In the genomic region with DNA sequence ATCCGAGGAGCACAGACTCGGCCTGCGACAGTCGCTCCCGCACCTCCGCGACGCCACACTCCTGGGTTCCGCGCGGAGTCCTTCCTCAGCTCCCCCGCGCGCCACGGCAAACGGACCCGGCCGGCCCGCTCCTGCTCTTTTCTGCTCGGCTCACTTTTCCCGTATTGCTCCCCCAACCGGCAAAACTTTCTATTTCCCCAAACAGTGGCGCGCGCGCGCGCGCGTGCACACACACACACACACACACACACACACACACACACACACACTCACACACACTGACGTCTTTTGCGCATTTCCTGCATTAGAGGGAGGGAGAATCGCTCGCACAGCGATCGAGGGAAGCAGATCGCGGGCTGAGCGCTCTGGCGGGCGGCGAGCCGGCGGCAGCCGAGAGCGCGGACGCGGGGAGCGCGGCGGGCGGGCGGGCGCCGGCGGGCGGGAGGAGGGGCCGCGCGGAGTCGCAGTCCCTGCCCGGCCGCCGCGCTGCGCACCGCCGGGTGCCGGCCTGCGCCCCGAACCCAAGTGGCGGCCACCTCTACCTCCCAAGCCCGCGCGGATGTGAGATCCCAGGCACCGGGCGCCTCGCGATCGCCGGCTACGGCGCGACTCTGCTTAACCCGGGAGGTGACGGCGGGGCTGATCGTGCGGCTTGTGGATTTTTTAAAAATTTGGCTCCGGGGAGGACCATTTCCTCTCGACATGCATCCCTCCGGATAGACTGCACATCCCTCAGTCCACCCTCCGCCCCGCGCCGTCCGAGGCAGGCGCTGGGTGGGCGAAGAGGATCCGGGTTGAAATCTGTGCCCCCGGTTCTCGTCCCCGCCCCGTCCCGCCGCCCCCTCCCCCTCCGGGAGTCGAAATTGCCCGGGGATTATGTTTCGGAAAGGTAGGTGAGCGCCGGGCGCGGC, we compare ENCODE assay signal across 8 mouse cellular contexts. TPM values are rescaled to one million over a fixed set of nuclear protein-coding genes. Genes with fewer than 3 reads are reported as not detected.
DNase-seq lines count a peak whose midpoint lies in the region; ATAC-seq lines count a peak whose summit lies in the region.

TSS of gene Prkce (plus strand) at position 466 of the 911 bp plus-strand sequence.

- peak; percentile 82 for DNase-seq in MN1 (ENCODE audit: low spot score)
- peak; percentile 76 for DNase-seq in cerebellum, adult 8-10 months
- peak; percentile 90 for DNase-seq in forelimb bud, embryonic 11.5 days (ENCODE audit: low read depth, low spot score)
- DNase-seq in layer of hippocampus, postnatal 14 days (ENCODE audit: low spot score in 2 of 2), result peak; percentile 80 to 86
- DNase-seq in lung, postnatal 14 days, result peak; percentile 88
- peak; percentile 85 for DNase-seq in ovary, postnatal 36 days (ENCODE audit: low spot score)
- DNase-seq in thymus, postnatal 14 days, result peak; percentile 88

- peak; percentile 54 to 63 for ATAC-seq in hematopoietic stem cell, adult 5-6 weeks (replicated peaks in 1 of 2; ENCODE audit: insufficient read depth in 1 of 2, low FRiP score in 2 of 2, low TSS enrichment in 1 of 2, low read depth in 1 of 2, poor library complexity in 2 of 2, severe bottlenecking in 2 of 2)

RNA-seq across cellular contexts. Expression of gene Prkce, which starts in this region (rescaled TPM):
- total RNA-seq in hematopoietic stem cell, adult 5-6 weeks (2017), result 15.4 and 19.9 TPM in 2 replicates
- total RNA-seq in layer of hippocampus, postnatal 14 days (2021), result 100 to 1,000 TPM; 380 TPM

Comparison
In these comparisons a context has a peak if more than half of its experiments do, and no peak if none do; other contexts are left out.
1. Peak in every context shown above with its lines: DNase-seq and ATAC-seq.
2. RNA of gene Prkce (total RNA-seq): 380 TPM in layer of hippocampus, postnatal 14 days; 15.4 to 19.9 TPM in hematopoietic stem cell, adult 5-6 weeks; every median in the first group is over 10 times any median in the second.